In genomic region chr11:95259088-95259849, GRCm38 (mm10) we compare ENCODE assay signal across 9 mouse cellular contexts. TPM values are rescaled to one million over a fixed set of nuclear protein-coding genes. Genes with fewer than 3 reads are reported as not detected.
DNase-seq lines count a peak whose midpoint lies in the region; ATAC-seq and TF ChIP-seq lines count a peak whose summit lies in the region.
"Had no signal": no experiment of that assay in that cellular context is flagged by ENCODE, and none has a peak within 500 bp of the region (broad histone marks: within the 10 kb centered on the region; RNA-seq: fewer than 3 reads in every experiment).

No protein-coding gene starts in this region.

- no peak for TF ChIP-seq POLR2A in liver, adult 2 months (IDR thresholded peaks at IDR 0.05; ENCODE audit: extremely low read depth, insufficient read depth, low read length)

- peak overlapping the region; percentile 78 for H3K9ac ChIP-seq in heart, embryonic 12.5 days
- peak overlapping the region; percentile 70 for H3K9ac ChIP-seq in kidney, postnatal 0 days (ENCODE audit: low read depth, low read length)
- H3K9ac ChIP-seq in liver, adult 2 months (ENCODE audit: low read depth, low read length), result peak overlapping the region; percentile 70

- H3K79me2 ChIP-seq in liver, adult 2 months (ENCODE audit: control insufficient read depth, insufficient read depth, low read length), result no peaks in the 10 kb centered on the region

- no peaks in the 10 kb centered on the region for H3K9me3 ChIP-seq in erythroblast, embryonic 14.5 days (ENCODE audit: control insufficient read depth, low read length)
- H3K9me3 ChIP-seq in heart, embryonic 12.5 days (replicated peaks), result no peaks in the 10 kb centered on the region
- H3K9me3 ChIP-seq in kidney, postnatal 0 days (replicated peaks; ENCODE audit: low read length), result no peaks in the 10 kb centered on the region

- ATAC-seq in heart, embryonic 12.5 days (ENCODE audit: insufficient number of reproducible peaks, low FRiP score), result peak; percentile 77
- peak; percentile 75 for ATAC-seq in kidney, postnatal 0 days (replicated peaks; ENCODE audit: low FRiP score, low read depth)
- peak; percentile 60 for ATAC-seq in monocyte, adult 5-6 weeks (replicated peaks; ENCODE audit: insufficient number of reproducible peaks, low FRiP score, low TSS enrichment, poor library complexity, severe bottlenecking)

- H3K4me2 ChIP-seq in heart, embryonic 12.5 days, result peak overlapping the region; percentile 89
- peak overlapping the region; percentile 96 for H3K4me2 ChIP-seq in kidney, postnatal 0 days (ENCODE audit: low read length)

- H3K36me3 ChIP-seq in erythroblast, embryonic 14.5 days (ENCODE audit: control insufficient read depth), result no peaks in the 10 kb centered on the region
- no peaks in the 10 kb centered on the region for H3K36me3 ChIP-seq in heart, embryonic 12.5 days
- H3K36me3 ChIP-seq in kidney, postnatal 0 days (ENCODE audit: insufficient read depth, low read length), result no peaks in the 10 kb centered on the region
- H3K36me3 ChIP-seq in liver, adult 2 months (ENCODE audit: control insufficient read depth, insufficient read depth, low read length), result no peaks in the 10 kb centered on the region

- H3K27me3 ChIP-seq in erythroblast, embryonic 14.5 days (ENCODE audit: control insufficient read depth), result peaks cover 61% of the 10 kb centered on the region
- 0 out of 2 replicates have a peak, but pooled peaks cover 14% of the 10 kb centered on the region for H3K27me3 ChIP-seq in heart, embryonic 12.5 days (replicated peaks)
- no peaks in the 10 kb centered on the region for H3K27me3 ChIP-seq in kidney, postnatal 0 days (ENCODE audit: insufficient read depth, low read length)
- H3K27me3 ChIP-seq in liver, adult 2 months (ENCODE audit: control insufficient read depth, insufficient read depth, low read length), result no peaks in the 10 kb centered on the region

- H3K4me1 ChIP-seq in erythroblast, embryonic 14.5 days (ENCODE audit: control insufficient read depth), result peaks cover 19% of the 10 kb centered on the region
- H3K4me1 ChIP-seq in heart, embryonic 12.5 days (replicated peaks), result peaks cover 17% of the 10 kb centered on the region
- no peaks in the 10 kb centered on the region for H3K4me1 ChIP-seq in kidney, postnatal 0 days (replicated peaks; ENCODE audit: insufficient read depth, low read length)
- no peaks in the 10 kb centered on the region; the same call in 1 of the 2 replicates for H3K4me1 ChIP-seq in liver, adult 2 months (ENCODE audit: control insufficient read depth, insufficient read depth, low read length)

- H3K4me3 ChIP-seq in erythroblast, embryonic 14.5 days (replicated peaks), result peak overlapping the region; percentile 66
- peak overlapping the region; percentile 57 for H3K4me3 ChIP-seq in heart, embryonic 12.5 days
- peak overlapping the region; percentile 47 for H3K4me3 ChIP-seq in kidney, postnatal 0 days (replicated peaks; ENCODE audit: low read depth, low read length)
- peak overlapping the region; percentile 70 for H3K4me3 ChIP-seq in liver, adult 2 months (ENCODE audit: insufficient read depth, low read depth, low read length)

- TF ChIP-seq CTCF in kidney, postnatal 0 days (IDR thresholded peaks at IDR 0.05; ENCODE audit: low read depth), result peak; percentile 100
- TF ChIP-seq CTCF in liver, adult 2 months (IDR thresholded peaks at IDR 0.05; ENCODE audit: low read depth, low read length), result peak; percentile 99

- peak; percentile 95 for DNase-seq in CD4-positive, CD25-positive, alpha-beta regulatory T cell, adult 2 months (ENCODE audit: low read depth, low spot score)
- DNase-seq in brain, embryonic 18.5 days (ENCODE audit: low read depth, low spot score), result peak; percentile 16
- peak; percentile 89 for DNase-seq in kidney, postnatal 0 days (ENCODE audit: low spot score)
- DNase-seq in liver, adult 2 months (ENCODE audit: extremely low read depth, low read depth, low spot score), result peak; percentile 46
- peak; percentile 93 for DNase-seq in spleen, postnatal 36 days (ENCODE audit: low spot score in 2 of 2)

- WGBS in heart, embryonic 12.5 days, result under 1% methylated on average over 73 of the region's 73 CpGs
- WGBS in kidney, postnatal 0 days, result under 1% methylated on average over 73 of the region's 73 CpGs
- 2% methylated on average over 66 of the region's 73 CpGs for whole genome bisulfite sequencing in liver, adult 2 months

- H3K27ac ChIP-seq in heart, embryonic 12.5 days (ENCODE audit: poor library complexity, severe bottlenecking), result peak overlapping the region; percentile 63
- peak overlapping the region; percentile 81 for H3K27ac ChIP-seq in kidney, postnatal 0 days
- H3K27ac ChIP-seq in liver, adult 2 months (replicated peaks; ENCODE audit: insufficient read depth, low read depth, low read length), result peak overlapping the region; percentile 8

RNA-seq across cellular contexts. Expression of gene Tac4, which starts 2.1 kb away (rescaled TPM):
- polyA plus RNA-seq in erythroblast, embryonic 14.5 days (2012), result not detected in 2 replicates
- not detected in 2 replicates for polyA plus RNA-seq in heart, embryonic 12.5 days (2016; fragmentation: Nextera tagmentation; extraction: Ambion mirVana)
- polyA plus RNA-seq in kidney, postnatal 0 days (2015; fragmentation: Nextera tagmentation; extraction: Ambion mirVana), result 0.09 TPM in 1 of 2 replicates, not detected in the other
- not detected in 2 replicates for total RNA-seq in liver, adult 2 months (2014; rRNA removed)
- polyA plus RNA-seq in liver, adult 2 months (2012; rRNA removed), result not detected in 2 replicates
- 0.87 TPM in 1 of 3 replicates, not detected in the others for total RNA-seq in monocyte, adult 5-6 weeks (2017)
- polyA plus RNA-seq: gonadal fat pad, adult 2 months had no signal

RNA-seq across cellular contexts. Expression of gene Kat7, which starts 50.8 kb away (rescaled TPM):
- 1.3 and 1.4 TPM in 2 replicates for polyA plus RNA-seq in erythroblast, embryonic 14.5 days (2012)
- 56.0 and 58.3 TPM in 2 replicates for polyA plus RNA-seq in heart, embryonic 12.5 days (2016; fragmentation: Nextera tagmentation; extraction: Ambion mirVana)
- polyA plus RNA-seq in kidney, postnatal 0 days (2015; fragmentation: Nextera tagmentation; extraction: Ambion mirVana), result 49.0 and 52.1 TPM in 2 replicates
- total RNA-seq in liver, adult 2 months (2014; rRNA removed), result 12.2 and 15.6 TPM in 2 replicates
- 12.9 and 13.1 TPM in 2 replicates for polyA plus RNA-seq in liver, adult 2 months (2012; rRNA removed)
- 72.7 to 88.8 TPM (median 87.7 TPM) in 3 replicates for total RNA-seq in monocyte, adult 5-6 weeks (2017)

Comparison
In these comparisons a context has a peak if more than half of its experiments do, and no peak if none do; other contexts are left out.
1. Peak in every context shown above with its lines: DNase-seq, ATAC-seq, H3K4me3 ChIP-seq and H3K27ac ChIP-seq.
2. DNase-seq: peak in every context shown above with its lines; median percentile 95 in CD4-positive, CD25-positive, alpha-beta regulatory T cell, adult 2 months; 93 in spleen, postnatal 36 days; 89 in kidney, postnatal 0 days; 46 in liver, adult 2 months; 16 in brain, embryonic 18.5 days.
3. H3K27ac ChIP-seq: peak in every context shown above with its lines; median percentile 81 in kidney, postnatal 0 days; 63 in heart, embryonic 12.5 days; 8 in liver, adult 2 months.